Mouse (Mus musculus) brain, embryonic 14.5 days (tissue): ENCODE measurements around the gene Elmo1.

Experiments
- CTCF ChIP-seq: fragments of 200-500 bp; IDR thresholded peaks from 2 replicates; pipeline ENCODE4 v1.5.1; 2012; ENCODE audit warnings: inconsistent platforms, mild to moderate bottlenecking, moderate library complexity, borderline replicate concordance; ENCODE audit not compliant: insufficient read depth, insufficient read length; ENCODE audit errors: extremely low read depth
- POLR2A ChIP-seq: fragments of 200-500 bp; IDR thresholded peaks from 2 replicates; pipeline ENCODE4 v1.6.1; 2012; ENCODE audit warnings: mild to moderate bottlenecking, inconsistent platforms, borderline replicate concordance; ENCODE audit not compliant: poor library complexity, insufficient read depth, insufficient read length, severe bottlenecking; ENCODE audit errors: extremely low read depth

DNA sequence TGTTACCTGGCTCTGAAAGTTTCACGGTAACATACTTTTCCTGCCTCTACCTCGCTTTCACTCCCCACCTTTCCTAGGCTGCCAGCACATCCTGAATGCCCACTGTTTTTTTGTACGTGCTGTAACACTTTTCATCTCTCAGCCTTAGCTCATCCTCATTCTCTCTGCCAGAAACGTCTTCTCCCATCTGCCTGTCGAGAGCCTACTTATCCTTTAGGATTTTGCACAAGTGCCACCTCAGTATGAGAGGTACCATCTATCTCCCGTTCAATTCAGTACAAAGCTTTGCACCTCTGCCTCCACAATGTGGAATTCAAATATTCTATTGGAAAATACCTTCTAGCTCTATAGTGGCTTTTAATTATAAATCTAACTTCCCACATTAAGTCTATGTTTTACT is 369.7 kb downstream of the Elmo1 start:
- TF ChIP-seq CTCF: no peak
- TF ChIP-seq POLR2A: no peak
